Mouse (Mus musculus): ENCODE measurements around the gene Ank2.

Ank2 gene

GRCm38 (mm10) chr3:127292864-127293478 is 206.2 kb downstream of the Ank2 start:
- no peak for DNase-seq (ENCODE audit: low spot score)

GRCm38 (mm10) chr3:127282277-127282676 is 216.9 kb downstream of the Ank2 start:
- DNase-seq (ENCODE audit: low spot score): no peak

GRCm38 (mm10) chr3:127281390-127281789 is 217.8 kb downstream of the Ank2 start:
- no peak for DNase-seq (ENCODE audit: low spot score)

GRCm38 (mm10) chr3:127280376-127280775 is 218.8 kb downstream of the Ank2 start:
- no peak for DNase-seq (ENCODE audit: low spot score)

- no peak for DNase-seq (ENCODE audit: low spot score)
Observed at GRCm38 (mm10) chr3:127275953-127276352, 223.2 kb downstream of the Ank2 start.

GRCm38 (mm10) chr3:127272801-127273200 is 226.3 kb downstream of the Ank2 start:
- DNase-seq (ENCODE audit: low spot score): no peak

GRCm38 (mm10) chr3:127269616-127270015 is 229.5 kb downstream of the Ank2 start:
- DNase-seq (ENCODE audit: low spot score): no peak

- DNase-seq (ENCODE audit: low spot score): no peak
Observed at GRCm38 (mm10) chr3:127267846-127268245, 231.3 kb downstream of the Ank2 start.

GRCm38 (mm10) chr3:127265732-127266131 is 233.4 kb downstream of the Ank2 start:
- no peak for DNase-seq (ENCODE audit: low spot score)

GRCm38 (mm10) chr3:127265182-127265581 is 234.0 kb downstream of the Ank2 start:
- DNase-seq (ENCODE audit: low spot score): no peak

GRCm38 (mm10) chr3:127260786-127261166 is 238.4 kb downstream of the Ank2 start:
- no peak for DNase-seq (ENCODE audit: low spot score)

- no peak for DNase-seq (ENCODE audit: low spot score)
Observed at GRCm38 (mm10) chr3:127260007-127260785, 239.0 kb downstream of the Ank2 start.

- no peak for DNase-seq (ENCODE audit: low spot score)
Observed at GRCm38 (mm10) chr3:127258466-127259075, 240.6 kb downstream of the Ank2 start.

- DNase-seq (ENCODE audit: low spot score): peak; percentile 18
Observed at GRCm38 (mm10) chr3:127257969-127258368, 241.2 kb downstream of the Ank2 start.

- DNase-seq (ENCODE audit: low spot score): peak; percentile 72
Observed at GRCm38 (mm10) chr3:127257279-127257925, 241.7 kb downstream of the Ank2 start.

GRCm38 (mm10) chr3:127256681-127257080 is 242.5 kb downstream of the Ank2 start:
- DNase-seq (ENCODE audit: low spot score): no peak

- DNase-seq (ENCODE audit: low spot score): no peak
Observed at GRCm38 (mm10) chr3:127250930-127251329, 248.2 kb downstream of the Ank2 start.

- DNase-seq (ENCODE audit: low spot score): no peak
Observed at GRCm38 (mm10) chr3:127248611-127249010, 250.5 kb downstream of the Ank2 start.

GRCm38 (mm10) chr3:127246989-127247708 is 252.0 kb downstream of the Ank2 start:
- no peak for DNase-seq (ENCODE audit: low spot score)

- DNase-seq (ENCODE audit: low spot score): no peak
Observed at GRCm38 (mm10) chr3:127243928-127244642, 255.1 kb downstream of the Ank2 start.

GRCm38 (mm10) chr3:127242234-127242810 is 256.8 kb downstream of the Ank2 start:
- DNase-seq (ENCODE audit: low spot score): no peak

Measured in ovary, postnatal 36 days (tissue).